Mouse (Mus musculus): Measurements from ENCODE around the gene Espn. TPM values are rescaled to one million over a fixed set of nuclear protein-coding genes. Genes with fewer than 3 reads are reported as not detected.

Gene Espn
- total RNA-seq, 2 experiments from 2014 or later: 0.27 to 0.43 TPM

GRCm38 (mm10) chr4:152103025-152103424 is 49.1 kb downstream of the Espn start:
- peak in 1 of 2 experiments; percentile 63 for DNase-seq

GRCm38 (mm10) chr4:152101921-152102320 is 50.2 kb downstream of the Espn start:
- intact Hi-C loops (cut with DNase I): no loop called here
- DNase-seq: no peak

More at GRCm38 (mm10) chr4:152103025-152103424, 49.1 kb downstream of the Espn start:
- intact Hi-C loops (cut with DNase I): no loop called here

- intact Hi-C loops (cut with DNase I): no loop called here
These were observed 51.0 kb downstream of the Espn start for GRCm38 (mm10) chr4:152101081-152101653.

GRCm38 (mm10) chr4:152100541-152100940 is 51.6 kb downstream of the Espn start:
- no peak for DNase-seq
- intact Hi-C loops (cut with DNase I): no loop called here

More at GRCm38 (mm10) chr4:152101081-152101653, 51.0 kb downstream of the Espn start:
- no peak for DNase-seq

- intact Hi-C loops (cut with DNase I): loop anchor here (2.0 kb wide), 2 partner anchors 59 to 115 kb away; partner anchors contain the start of genes Nol9 and Tas1r1
- DNase-seq: no peak
These were observed 54.0 kb downstream of the Espn start for GRCm38 (mm10) chr4:152097911-152098799.

- no peak for DNase-seq
These were observed 55.2 kb downstream of the Espn start for GRCm38 (mm10) chr4:152096927-152097326.

GRCm38 (mm10) chr4:152095937-152096910 is 55.9 kb downstream of the Espn start:
- DNase-seq: peak; percentile 74 to 77
- intact Hi-C loops (cut with DNase I): loop anchor here (2.0 kb wide), 2 partner anchors 57 to 113 kb away; partner anchors contain the start of genes Nol9 and Tas1r1

More at GRCm38 (mm10) chr4:152096927-152097326, 55.2 kb downstream of the Espn start:
- intact Hi-C loops (cut with DNase I): loop anchor here (2.0 kb wide), 2 partner anchors 58 to 114 kb away; partner anchors contain the start of genes Nol9 and Tas1r1

- DNase-seq: no peak
- intact Hi-C loops (cut with DNase I): no loop called here
These were observed 57.9 kb downstream of the Espn start for GRCm38 (mm10) chr4:152094233-152094632.

GRCm38 (mm10) chr4:152092751-152093293 is 59.3 kb downstream of the Espn start:
- no peak for DNase-seq
- intact Hi-C loops (cut with DNase I): no loop called here

GRCm38 (mm10) chr4:152090191-152090590 is 62.0 kb downstream of the Espn start:
- intact Hi-C loops (cut with DNase I): no loop called here
- DNase-seq: no peak

- no peak for DNase-seq
- intact Hi-C loops (cut with DNase I): no loop called here
These were observed 63.5 kb downstream of the Espn start for GRCm38 (mm10) chr4:152088556-152089120.

GRCm38 (mm10) chr4:152088133-152088532 is 64.0 kb downstream of the Espn start:
- no peak for DNase-seq
- intact Hi-C loops (cut with DNase I): no loop called here

- DNase-seq: no peak
- intact Hi-C loops (cut with DNase I): no loop called here
These were observed 64.7 kb downstream of the Espn start for GRCm38 (mm10) chr4:152087211-152088081.

- DNase-seq: peak; percentile 44 to 61
- intact Hi-C loops (cut with DNase I): no loop called here
These were observed 65.5 kb downstream of the Espn start for GRCm38 (mm10) chr4:152086505-152087210.

GRCm38 (mm10) chr4:152084616-152085015 is 67.6 kb downstream of the Espn start:
- no peak for DNase-seq
- intact Hi-C loops (cut with DNase I): no loop called here

GRCm38 (mm10) chr4:152083611-152084220 is 68.5 kb downstream of the Espn start:
- intact Hi-C loops (cut with DNase I): no loop called here
- DNase-seq: no peak

GRCm38 (mm10) chr4:152079931-152080330 is 72.2 kb downstream of the Espn start:
- intact Hi-C loops (cut with DNase I): no loop called here
- DNase-seq: peak in 1 of 2 experiments; percentile 28

Measured in gastrocnemius, postnatal 36 days (tissue).